Mouse (Mus musculus) layer of hippocampus, adult 11-12 months (tissue): ENCODE measurements around the gene Tbc1d12.
"Not testable (repeated sequence)": the region's sequence is repeated elsewhere in the genome, so short reads cannot be mapped to it uniquely, and the experiment has no call there.

Source experiments
- DNase-seq: peaks from one replicate; pipeline ENCODE4 v3.0.0; 2022; ENCODE audit warnings: low spot score

Tbc1d12 gene

DNA sequence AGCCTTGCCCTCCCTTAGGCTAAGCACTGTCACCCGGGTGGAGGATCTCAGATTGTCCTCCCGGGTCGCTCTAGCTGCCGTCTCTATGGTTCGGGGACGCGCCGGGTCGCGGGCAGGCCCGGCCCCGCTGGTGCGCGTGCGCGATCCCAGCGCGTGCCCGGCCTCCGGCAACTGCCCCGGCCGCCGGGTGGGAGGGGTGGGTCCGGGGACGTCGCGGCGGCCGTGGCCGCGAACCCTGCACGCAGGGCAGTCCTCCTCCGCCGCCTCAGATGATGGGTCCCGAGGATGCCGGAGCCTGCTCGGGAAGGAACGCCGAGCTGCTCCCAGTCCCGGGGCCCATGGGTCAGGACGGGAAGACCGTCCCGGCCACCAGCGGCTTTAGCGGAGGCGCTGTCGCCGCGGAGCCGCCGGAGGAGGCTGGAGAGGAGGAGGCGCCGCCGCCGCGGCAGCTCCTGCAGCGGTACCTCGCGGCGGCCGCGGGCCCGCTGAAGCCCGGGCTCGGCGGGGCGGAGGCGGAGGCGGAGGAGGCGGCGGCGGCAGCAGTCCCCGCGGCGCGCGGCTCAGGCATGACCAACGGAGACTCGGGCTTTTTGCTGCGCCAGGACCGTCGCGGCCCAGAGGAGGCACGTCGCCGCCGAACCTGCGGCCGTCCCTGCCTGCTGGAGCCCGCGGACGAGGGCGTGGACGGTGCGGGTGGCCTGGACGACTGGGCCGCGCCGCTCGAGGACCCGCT, at the start of gene Tbc1d12:
Gene Tbc1d12, plus strand, starts transcription at position 142 of the 733 bp plus-strand sequence.
- DNase-seq: peak; percentile 90

DNA sequence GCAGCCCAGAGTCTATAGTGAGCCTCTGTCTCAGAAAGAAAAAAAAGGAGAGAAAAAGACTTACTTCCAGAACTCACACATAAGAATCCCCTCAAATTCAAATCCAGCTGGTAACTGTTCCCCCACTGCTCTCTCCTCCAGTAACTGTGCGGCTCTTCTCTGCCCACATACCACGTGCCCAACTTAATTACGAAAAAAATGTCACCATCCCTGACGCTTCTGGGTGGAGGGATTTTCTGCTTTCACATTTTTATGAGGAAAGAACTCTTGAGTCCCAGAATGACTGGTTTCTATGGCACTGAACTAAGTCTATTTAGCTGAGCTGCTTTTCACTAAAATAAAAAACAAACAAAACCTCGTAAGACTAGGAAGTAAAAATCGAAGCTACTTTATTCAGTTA, 48.6 kb upstream of the Tbc1d12 start:
- DNase-seq: no peak

DNA sequence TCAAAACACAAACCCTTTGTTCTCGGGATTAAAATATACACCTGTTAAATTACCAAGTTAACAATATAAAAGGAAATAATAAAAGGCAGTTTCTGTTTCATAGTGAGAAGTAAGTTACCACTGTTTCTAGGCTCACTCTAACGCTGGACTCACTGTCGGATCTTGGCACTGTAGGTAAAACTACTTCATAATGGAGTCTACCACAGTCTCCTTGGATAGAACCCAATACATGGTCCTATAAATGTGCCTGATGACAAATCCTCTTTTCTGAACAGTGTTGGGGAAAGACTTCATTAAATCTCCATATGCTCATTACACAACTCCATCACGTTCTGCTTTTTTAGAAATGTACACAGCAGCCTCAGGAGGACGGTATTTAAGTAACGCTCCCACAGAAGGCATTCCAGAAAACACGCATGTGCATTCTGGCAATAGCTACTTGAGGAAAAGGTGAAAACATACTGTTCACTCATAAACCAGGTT, 42.8 kb upstream of the Tbc1d12 start:
- DNase-seq: no peak

DNA sequence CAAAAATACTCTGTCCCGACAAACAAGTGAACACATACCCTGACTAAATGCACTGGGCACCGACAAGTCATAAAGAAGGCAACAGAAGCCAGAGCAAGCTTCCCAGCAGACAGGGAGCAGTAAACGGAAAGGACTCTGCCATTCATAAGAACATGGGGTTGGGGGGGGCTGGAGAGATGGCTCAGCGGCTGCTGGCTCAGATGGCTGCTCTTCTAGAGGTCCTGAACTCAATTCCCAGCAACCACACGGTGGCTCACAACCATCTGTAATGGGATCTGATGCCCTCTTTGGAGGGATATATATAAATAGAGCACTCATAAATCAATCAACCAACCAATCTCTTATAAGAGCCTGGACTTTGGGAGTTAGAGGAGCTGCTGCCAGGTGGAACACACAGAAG, 39.8 kb upstream of the Tbc1d12 start:
- DNase-seq: no peak

DNA sequence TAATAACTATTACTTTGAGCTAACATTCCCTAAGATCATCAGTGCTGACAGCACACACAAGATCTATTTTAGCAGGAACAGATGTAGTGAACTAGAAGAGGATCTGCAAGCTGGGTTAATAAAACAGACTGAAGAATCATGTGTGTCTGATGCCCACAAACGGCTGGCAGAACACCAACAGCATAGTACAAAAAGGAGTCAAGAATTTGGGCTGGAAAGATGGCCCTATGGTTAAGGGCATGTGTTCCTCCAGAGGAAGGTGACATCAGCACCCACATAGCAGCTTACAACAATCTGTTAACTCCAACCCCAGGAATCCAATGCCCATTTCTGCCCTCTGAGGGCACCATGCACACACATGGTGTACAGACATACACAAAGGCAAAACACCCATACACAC, 38.1 kb upstream of the Tbc1d12 start:
- DNase-seq: peak; percentile 75

DNA sequence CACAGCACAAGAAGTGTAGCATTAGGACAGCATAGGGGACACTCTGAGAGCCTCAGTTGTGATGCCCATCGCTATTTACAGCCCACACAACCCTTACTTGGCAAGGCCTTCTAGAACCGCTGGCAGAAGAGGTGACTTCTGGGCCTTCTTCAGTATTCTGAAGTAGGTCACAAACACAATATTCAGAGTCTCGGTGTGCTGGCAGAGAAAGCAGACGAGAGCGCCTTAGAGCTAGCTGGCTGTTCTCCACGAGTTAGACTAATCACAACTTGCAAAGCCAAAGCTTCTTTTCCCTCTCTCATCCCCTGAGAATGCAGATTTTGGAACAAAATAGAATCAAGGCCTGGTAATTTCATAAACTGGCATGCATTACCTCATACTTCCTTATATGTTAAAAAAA, 37.6 kb upstream of the Tbc1d12 start:
- no peak for DNase-seq

DNA sequence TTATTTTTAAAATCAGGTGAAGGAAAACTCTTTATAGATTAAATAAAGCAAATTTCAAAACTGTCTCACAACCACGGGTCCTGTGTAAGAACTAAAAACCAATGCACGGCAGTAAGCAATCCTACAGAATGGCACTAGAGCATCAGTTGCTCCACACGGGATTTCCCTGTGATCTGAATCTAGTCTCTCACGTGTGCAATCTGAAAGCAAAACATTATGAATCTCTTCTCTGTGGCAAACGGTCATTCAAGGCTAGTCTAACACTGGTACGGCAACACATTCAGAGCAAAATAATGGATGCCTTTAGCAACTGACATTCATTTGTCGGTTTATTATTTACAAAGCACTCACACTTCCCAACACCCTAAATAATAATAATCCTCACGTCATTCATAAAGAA, 18.2 kb upstream of the Tbc1d12 start:
- no peak for DNase-seq

DNA sequence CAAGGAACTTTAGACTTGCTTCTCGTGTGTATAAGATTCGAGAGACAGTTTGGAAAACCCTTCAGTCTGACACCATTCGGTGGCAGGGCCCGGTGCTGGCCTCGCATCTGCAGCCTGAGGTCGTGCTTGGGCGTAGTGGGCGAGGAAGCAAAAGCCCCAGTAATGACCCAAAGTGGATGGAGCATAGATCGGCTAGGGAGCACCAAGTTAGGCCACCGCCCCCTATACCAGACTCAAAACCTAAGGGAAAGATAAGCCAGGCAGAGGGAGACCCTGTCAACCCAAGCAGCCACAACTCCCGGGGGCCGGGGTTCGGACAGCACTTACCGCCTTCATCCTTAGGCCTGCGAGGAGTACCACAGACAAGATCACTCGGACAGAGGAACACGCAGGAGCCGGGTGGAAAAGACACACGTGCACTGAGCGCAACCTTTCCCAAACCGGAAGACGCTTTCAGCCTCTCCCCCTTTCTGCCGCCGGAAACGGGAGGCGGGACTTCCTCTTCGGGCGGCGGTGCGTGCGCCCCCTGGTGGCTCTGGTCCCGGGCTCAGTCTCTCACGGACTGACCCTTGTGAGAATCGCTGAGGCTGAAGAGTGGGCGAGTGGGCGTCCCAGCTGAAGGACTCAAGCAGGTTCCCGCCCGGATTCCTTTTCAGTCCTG, 17.5 kb upstream of the Tbc1d12 start, which contains the start of gene Noc3l:
Gene Noc3l, minus strand, starts transcription at position 472 of the 661 bp plus-strand sequence.
- peak; percentile 93 for DNase-seq

DNA sequence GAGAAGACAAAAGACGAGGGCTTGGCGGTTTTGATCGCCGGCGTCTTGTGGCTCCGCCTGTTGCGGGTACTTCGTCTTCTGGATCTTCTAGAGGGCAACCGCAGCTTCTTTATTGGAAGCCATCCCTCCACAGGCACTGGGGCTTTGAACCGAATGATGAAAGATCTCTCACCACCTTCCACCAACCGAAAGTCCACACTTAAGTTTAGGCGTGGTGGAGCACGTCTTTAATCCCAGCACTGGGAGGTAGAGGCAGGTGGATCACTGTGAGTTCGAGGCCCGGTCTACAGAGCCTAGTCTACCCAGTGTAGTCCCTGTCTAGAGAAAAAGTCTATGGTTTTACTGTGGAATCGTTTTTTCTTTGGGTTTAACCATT, 17.0 kb upstream of the Tbc1d12 start:
- DNase-seq: no peak

DNA sequence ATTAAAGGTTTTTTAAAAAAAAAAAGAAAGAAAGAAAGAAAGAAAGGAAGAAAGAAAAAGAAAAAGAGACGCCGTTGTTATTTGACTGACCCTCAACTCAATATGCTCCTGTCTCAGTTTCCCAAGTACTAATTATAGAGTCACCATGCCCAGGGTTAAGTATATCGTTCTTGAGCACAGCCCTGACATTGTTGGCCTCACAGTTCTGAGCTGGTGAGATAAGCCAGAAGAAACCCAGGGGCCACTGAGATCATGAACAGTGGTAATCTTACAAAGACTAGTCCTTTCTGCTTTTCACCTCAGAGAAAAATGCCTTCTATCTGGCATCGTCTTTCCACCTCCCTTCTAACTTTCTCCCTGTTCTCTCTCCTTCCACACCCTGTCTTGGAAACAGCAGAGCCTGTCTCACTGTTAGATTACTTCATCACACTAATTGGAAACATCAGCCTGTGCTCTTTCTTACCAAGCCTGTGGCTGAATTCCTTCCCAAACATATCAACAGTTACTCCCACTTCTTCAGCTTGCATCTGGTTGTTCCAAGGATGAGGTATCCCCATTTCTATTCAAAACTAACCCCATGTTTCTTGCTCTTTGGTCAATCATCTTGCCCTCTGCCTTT, 16.1 kb upstream of the Tbc1d12 start:
- DNase-seq: no peak

DNA sequence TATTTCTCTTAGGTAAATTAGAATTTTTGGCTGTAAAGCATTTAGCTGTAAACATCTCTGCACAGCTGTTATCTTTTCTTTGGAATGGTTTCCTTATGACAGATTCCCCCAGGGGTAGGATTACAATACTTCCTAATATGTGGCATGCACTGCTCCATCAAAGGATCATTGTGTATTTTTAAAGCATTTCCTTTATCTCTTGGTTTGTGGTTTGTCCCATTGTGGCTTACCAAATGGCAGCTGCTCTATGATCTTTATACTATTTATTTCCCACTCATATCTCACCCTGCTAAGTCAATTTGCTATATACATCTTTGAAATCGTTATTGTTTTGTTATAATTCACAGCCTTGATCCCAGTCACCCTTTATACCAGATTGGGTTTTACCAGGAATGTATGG, 3.2 kb upstream of the Tbc1d12 start:
- DNase-seq: no peak

DNA sequence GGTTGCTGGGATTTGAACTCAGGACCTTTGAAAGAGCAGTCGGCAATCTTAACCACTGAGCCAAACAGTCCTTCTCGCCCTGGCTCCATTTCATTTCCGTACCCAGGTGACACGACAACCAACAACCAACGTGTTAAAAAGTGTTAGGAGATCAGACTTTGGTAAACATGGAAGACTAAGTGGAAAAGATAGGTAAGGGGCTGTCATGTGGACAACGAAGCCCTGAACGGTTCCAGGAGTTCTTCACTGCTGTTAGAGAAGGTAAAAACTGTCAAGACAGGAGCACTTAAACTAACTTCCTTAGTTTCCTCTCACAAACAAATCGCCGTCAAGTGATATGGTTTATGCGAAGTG, 318 bp upstream of the Tbc1d12 start:
- DNase-seq: no peak

DNA sequence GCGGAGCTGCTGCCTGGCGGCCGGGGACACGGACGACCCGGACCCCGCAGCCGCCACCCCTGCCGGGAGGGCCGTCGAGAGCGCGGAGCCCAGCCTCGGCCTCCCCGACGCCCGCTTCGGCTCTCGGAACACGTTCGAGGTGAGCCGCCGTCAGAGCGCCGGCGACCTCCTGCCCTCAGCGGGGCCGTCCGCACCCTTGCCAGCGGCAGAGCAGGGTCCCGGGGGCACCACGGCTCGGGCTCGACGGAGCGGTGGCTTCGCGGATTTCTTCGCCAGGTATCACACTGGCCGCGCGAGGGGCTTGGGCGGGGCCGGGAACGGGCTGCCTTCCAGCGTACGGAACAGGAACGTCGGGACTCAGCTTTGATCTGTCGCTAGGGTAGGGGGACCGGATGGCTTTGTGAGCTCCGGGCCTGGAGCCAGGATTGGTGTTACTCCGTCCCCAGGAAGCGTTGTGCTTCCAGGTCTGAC, 827 bp downstream of the Tbc1d12 start:
- DNase-seq: peak; percentile 34

DNA sequence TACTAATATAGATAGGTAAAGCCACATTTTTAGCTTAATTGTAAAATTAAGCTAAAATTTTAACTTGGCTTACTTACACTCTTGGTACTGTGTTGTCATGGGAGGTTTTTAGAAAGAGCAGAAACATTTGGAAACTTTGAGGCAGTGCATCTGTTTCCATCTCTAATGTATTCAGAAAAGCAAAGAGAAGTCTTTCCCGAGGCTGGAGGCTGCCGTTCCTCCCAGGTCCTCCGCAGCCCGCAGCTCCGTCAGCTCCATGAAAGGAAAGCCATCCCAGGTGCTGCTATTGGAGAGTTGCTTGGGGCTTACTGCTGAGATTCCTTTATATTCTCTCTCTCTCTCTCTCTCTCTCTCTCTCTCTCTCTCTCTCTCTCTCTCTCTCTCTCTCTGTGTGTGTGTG, 8.4 kb downstream of the Tbc1d12 start:
- no peak for DNase-seq

DNA sequence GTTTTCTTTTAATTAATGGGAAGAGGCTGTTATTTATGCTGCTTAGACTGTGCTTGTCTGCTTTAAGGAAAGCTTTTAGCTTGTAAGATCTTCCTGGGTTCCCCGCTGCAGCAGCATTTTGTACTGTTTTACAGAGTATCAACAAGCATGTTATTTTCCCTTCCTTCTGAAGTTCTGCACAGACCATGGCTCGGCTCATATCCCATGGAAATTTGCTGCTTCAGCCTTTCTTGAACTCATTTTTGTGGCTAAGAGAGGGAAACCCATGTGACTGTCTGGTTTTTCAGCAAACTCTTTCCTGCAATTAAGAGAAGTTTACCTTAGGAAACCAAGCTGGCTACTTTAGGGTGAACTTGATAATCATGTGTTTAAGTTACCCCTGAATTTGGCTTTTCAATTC, 10.0 kb downstream of the Tbc1d12 start:
- no peak for DNase-seq

DNA sequence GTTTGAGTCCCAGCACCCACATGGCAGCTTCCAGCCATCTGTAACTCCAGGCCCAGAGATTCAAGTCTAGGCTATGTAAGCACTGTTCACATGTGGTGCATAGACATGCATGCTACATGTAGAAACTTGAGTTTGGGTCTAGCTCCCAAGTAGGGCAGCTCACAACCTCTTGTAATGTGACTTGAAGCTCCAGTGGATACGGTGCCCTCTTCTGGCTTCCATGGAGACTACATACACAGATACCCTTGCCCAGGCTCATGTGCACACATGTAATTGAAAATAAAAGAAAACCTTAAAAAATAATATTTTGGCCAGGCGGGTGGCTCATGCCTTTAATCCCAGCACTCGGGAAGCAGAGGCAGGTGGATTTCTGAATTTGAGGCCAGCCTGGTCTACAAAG, 21.8 kb downstream of the Tbc1d12 start:
- no peak for DNase-seq

DNA sequence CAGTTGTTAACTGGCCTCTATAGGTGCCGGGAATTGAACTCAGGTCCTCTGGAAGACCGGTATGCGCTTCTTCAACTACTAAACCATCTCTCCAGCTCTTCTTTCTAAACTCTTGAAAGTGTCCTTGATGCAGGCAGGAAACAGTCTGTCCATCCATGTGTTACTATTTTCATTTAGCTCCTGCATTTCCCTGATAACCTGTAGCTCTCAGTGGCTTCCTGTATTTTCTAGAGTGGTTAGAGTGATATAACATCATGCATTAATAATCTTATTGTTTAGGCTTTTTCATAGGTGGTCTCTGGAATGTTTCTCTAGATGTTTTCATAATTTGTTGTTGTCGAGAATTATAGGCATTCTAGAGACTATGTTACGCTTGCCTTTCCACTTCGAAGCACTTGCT, 26.1 kb downstream of the Tbc1d12 start:
- no peak for DNase-seq

DNA sequence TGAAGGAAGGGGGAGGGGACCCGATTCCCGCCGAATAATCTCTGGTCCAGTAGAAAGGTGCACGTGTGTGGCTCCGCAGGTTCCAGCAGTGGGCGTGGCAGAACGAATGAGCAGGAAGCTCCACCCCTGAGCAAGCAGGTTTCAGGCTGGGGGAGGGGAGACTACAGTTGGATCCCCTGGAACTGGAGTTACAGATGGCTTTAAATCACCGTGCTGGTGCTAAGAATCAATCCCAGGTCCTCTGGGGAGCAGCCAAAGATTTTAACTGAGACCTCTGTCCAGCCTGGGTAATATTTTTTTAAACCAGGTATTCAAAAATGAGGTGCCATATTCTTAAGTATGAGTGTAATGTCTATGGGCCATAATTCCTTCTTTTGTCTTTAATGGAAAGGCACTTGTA, 38.4 kb downstream of the Tbc1d12 start:
- DNase-seq: not testable (repeated sequence)

DNA sequence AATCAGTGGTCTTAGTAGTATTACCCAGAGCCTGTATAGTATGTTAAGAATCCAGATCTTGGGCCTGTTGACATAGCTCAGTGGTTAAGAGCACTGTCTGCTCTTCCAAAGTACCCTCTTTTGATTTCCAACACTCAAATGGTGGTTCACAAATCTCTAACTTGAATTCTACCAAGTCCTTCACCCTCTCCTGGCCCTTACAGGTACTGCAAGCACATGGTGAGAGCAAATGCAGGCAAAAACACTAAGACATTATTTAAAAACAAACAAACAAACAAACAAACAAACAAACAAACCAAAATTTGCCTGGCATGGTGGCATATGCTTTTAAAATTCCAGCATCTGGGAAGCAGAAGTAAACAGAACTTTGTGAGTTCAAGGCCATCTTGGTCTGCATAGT, 43.9 kb downstream of the Tbc1d12 start:
- DNase-seq: no peak

DNA sequence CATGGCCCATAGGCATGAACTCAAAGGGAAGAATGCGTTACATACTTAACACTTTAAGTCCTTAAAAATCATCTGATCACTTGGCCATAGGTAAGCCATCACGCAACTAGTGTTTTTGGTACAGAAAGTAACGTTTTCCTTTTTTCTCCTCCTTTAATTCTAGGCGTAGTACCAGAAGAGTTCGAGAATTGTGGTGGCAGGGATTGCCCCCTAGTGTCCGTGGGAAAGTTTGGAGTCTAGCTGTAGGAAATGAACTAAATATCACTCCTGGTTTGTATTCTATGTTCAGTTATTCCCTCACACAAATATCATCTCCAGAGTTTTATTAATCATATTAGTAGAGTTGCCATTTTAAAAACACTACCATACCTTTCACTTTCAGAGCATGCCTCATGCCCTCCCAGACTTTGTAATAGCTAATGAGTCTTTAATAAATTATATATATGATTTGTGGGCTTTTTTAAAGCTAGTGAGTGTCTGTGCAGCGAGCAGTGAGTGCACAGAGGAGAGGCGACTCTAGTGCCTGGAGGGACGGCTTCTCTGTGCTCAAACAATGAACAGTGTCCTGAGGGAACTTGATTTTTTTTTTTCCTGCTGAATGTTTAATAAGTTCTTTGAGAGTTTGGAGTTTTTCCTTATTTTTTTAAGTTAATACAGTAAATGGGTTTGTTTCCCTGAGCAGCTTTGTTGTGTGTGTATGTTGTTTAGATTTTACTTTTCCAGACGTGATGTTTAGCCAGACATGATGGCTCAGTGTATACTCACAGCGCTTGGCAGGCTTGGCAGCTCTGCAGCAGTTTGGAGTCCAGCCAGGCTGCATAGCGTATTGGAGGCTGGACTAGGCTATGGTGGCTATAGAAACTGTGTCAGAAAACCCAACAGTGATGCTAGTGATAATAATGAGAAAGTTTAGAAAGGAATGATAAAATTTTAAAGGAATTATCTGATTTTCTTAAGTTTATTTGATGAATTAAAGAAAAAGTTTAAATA, 65.1 kb downstream of the Tbc1d12 start:
- no peak for DNase-seq

DNA sequence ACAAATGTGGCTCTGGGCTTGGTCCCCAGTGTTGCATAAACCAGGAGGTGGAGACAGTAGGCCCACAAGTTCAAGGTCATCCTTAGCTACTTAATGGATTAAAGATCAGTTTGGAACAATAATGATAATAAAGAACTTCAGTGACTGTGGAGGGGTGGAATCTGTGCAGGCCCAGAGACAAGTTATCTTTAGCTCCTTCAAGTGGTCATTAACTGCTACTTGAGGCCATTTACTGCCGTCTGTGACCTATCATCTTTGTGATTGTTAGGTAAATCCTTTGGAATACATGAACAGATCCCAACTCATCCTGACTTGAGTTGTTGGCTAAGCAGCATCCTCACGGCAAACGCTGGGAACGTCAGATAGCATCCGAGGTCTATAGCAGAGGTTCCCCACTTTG, 66.1 kb downstream of the Tbc1d12 start:
- DNase-seq: no peak

DNA sequence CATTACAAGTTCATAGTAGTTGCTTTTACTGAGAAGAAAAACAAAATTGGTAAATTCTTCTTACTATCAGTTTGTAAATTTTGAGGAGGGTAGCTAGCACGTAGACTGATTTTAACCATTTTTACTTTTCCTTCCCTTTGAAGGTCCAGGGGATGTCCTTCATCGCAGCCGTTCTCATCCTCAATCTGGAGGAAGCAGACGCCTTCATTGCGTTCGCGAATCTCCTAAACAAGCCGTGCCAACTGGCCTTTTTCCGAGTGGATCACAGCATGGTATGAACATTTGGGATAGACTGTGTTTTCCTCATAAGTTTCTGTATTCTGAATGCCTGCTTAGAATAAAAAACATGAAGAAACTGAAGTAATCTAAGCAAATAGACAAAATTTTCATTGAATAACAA, 77.4 kb downstream of the Tbc1d12 start:
- no peak for DNase-seq
